Mouse (Mus musculus): ENCODE data around the gene Acot7.

DNA sequence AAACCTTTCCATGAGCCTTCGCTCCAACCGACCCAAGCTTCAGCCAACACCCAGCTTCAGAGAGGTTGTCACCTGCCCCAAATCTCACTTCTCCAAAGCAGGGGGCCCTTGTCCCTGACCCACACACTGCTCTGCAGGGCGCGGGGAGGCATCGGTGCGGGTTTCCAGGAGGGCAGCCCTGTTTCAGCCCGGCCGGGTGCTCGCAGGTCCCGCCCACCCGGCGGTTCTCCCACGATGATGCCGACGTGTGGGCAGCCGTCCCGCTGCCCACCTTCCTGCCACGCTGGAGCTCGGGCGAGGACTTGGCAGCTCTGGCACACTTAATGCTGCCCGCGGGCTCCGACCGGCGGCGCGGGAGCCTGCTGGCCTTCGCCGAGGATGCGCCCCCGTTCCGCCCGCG is 104.8 kb downstream of the Acot7 start:
- TF ChIP-seq CTCF (IDR thresholded peaks at IDR 0.05; ENCODE audit: insufficient read depth, low read depth, low read length) (no peak), POLR2A (IDR thresholded peaks at IDR 0.05; ENCODE audit: insufficient read depth, low read depth, low read length) (no peak)
